Mouse (Mus musculus) common myeloid progenitor, adult 5-6 weeks (primary cell): ENCODE data around the gene Pclaf. TPM values are rescaled to one million over a fixed set of nuclear protein-coding genes. Genes with fewer than 3 reads are reported as not detected.

Experiments used
- total RNA-seq: library from RNA; stranded (forward); fragments of 200-1000, 187-1606 nt; gene quantifications from 2 replicates; pipeline ENCODE4 v1.2.3, GENCODE M21; 2017

Gene Pclaf
- total RNA-seq, 1 experiment from 2014 or later: 191 TPM

Other genes starting within 250 kb of the Pclaf start
- 40.1 and 45.3 TPM in 2 replicates for gene Oaz2, start 222.2 kb upstream of the Pclaf start, total RNA-seq
- 4.9 and 11.9 TPM in 2 replicates for gene Zfp609, start 62.7 kb upstream of the Pclaf start, total RNA-seq
- 15.3 and 25.6 TPM in 2 replicates for gene Trip4, start 18.6 kb downstream of the Pclaf start, total RNA-seq
- 29.1 and 36.9 TPM in 2 replicates for gene Csnk1g1, start 18.7 kb downstream of the Pclaf start, total RNA-seq
- gene Ppib, start 170.0 kb downstream of the Pclaf start, total RNA-seq: 519 and 575 TPM in 2 replicates
- gene Snx22, start 179.5 kb downstream of the Pclaf start, total RNA-seq: 1.2 and 1.7 TPM in 2 replicates
- 101 and 122 TPM in 2 replicates for gene Snx1, start 236.3 kb downstream of the Pclaf start, total RNA-seq
- gene Ciao2a, start 236.4 kb downstream of the Pclaf start, total RNA-seq: 177 and 182 TPM in 2 replicates